Mouse (Mus musculus): ENCODE data around the gene Rab3gap1. TPM values are rescaled to one million over a fixed set of nuclear protein-coding genes. Genes with fewer than 3 reads are reported as not detected.

Rab3gap1 gene
- total and polyA plus RNA-seq, 3 experiments = 25.8 to 62.3 (median 45.5) TPM

DNA sequence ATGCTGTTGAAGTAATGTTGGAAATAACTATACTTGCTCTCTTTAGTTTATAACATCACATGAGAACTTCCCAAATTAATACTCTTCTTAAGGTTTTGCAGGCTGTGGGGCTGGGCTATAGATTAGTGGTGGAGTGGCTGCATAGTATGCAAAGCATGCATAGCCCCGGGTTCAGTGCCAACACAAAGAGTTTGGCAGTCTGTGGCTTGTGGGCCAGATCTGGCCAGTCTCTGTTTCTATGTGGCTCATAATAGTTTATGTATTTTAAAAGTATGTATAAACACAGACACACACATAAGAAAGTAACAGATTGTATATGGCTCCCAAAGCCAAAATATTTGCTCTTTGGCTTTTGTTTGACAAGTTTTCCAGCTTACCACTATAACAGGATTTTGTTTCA lies 47.2 kb downstream of the Rab3gap1 start:
- H3K79me2 ChIP-seq (ENCODE audit: control insufficient read depth, insufficient read depth, low read length, poor library complexity) = no peaks in the 10 kb centered on the region
- no peak for DNase-seq (ENCODE audit: low read depth, low spot score)
- no peak for TF ChIP-seq MEF2A (IDR thresholded peaks at IDR 0.05; ENCODE audit: extremely low read depth, insufficient replicate concordance, low read depth, low read length, poor library complexity, severe bottlenecking)
- TF ChIP-seq GABPA (IDR thresholded peaks at IDR 0.05; ENCODE audit: low read depth, low read length) = no peak
- TF ChIP-seq CHD2 (IDR thresholded peaks at IDR 0.05; ENCODE audit: low read length) = no peak
- no peak for TF ChIP-seq ZKSCAN1 (IDR thresholded peaks at IDR 0.05; ENCODE audit: low read depth, low read length)
- TF ChIP-seq ZNF384 (IDR thresholded peaks at IDR 0.05; ENCODE audit: low read depth, low read length) = no peak
- TF ChIP-seq MXI1 (IDR thresholded peaks at IDR 0.05; ENCODE audit: low read depth, low read length) = no peak
- TF ChIP-seq RAD21 (IDR thresholded peaks at IDR 0.05; ENCODE audit: low read depth, low read length) = no peak
- TF ChIP-seq JUND (IDR thresholded peaks at IDR 0.05; ENCODE audit: low read depth, low read length) = no peak
- no peak for TF ChIP-seq RCOR1 (IDR thresholded peaks at IDR 0.05; ENCODE audit: low read depth, low read length)
- no peak for TF ChIP-seq TCF12 (IDR thresholded peaks at IDR 0.05; ENCODE audit: low read depth, low read length)
- TF ChIP-seq MYC (IDR thresholded peaks at IDR 0.05; ENCODE audit: low read depth, low read length) = no peak
- TF ChIP-seq MAFK (IDR thresholded peaks at IDR 0.05; ENCODE audit: borderline replicate concordance, low read depth, low read length) = no peak
- TF ChIP-seq USF2 (IDR thresholded peaks at IDR 0.05; ENCODE audit: borderline replicate concordance in 1 of 2, insufficient read depth in 1 of 2, low read depth in 1 of 2, low read length in 2 of 2) = no peak
- TF ChIP-seq UBTF (IDR thresholded peaks at IDR 0.05; ENCODE audit: borderline replicate concordance, insufficient read depth, low read depth, low read length) = no peak
- no peak for TF ChIP-seq GATA1 (IDR thresholded peaks at IDR 0.05; ENCODE audit: low read depth, low read length)
- TF ChIP-seq CTCF (IDR thresholded peaks at IDR 0.05 in 2 of 3, conservative IDR thresholded peaks at IDR 0.05 in 1 of 3; ENCODE audit: control insufficient read depth in 1 of 3, insufficient read depth in 1 of 3, low read depth in 2 of 3, low read length in 3 of 3, poor library complexity in 1 of 3, severe bottlenecking in 1 of 3) = no peak
- TF ChIP-seq KAT2A (conservative IDR thresholded peaks at IDR 0.05; ENCODE audit: low read depth, low read length) = no peak
- TF ChIP-seq POLR2AphosphoS2 (IDR thresholded peaks at IDR 0.05; ENCODE audit: low read length) = no peak
- H3K27ac ChIP-seq (ENCODE audit: control insufficient read depth, low read depth, low read length) = no peak overlapping the region
- H3K4me1 ChIP-seq (ENCODE audit: control insufficient read depth in 1 of 2, insufficient read depth in 2 of 2, low read length in 2 of 2) = no peaks in the 10 kb centered on the region
- peaks cover 0 to 10% of the 10 kb centered on the region in 2 experiments; a peak in 2 of 4 replicates for H3K36me3 ChIP-seq (ENCODE audit: control insufficient read depth in 1 of 2, insufficient read depth in 2 of 2, low read length in 2 of 2)
- H3K4me3 ChIP-seq (ENCODE audit: control insufficient read depth in 1 of 2, insufficient read depth in 1 of 2, low read depth in 2 of 2, low read length in 2 of 2) = no peak overlapping the region
- H3K9ac ChIP-seq (ENCODE audit: control insufficient read depth, low read depth, low read length, poor library complexity, severe bottlenecking) = no peak overlapping the region
- H3K27me3 ChIP-seq (ENCODE audit: control insufficient read depth in 1 of 2, insufficient read depth in 2 of 2, low read length in 2 of 2) = no peaks in the 10 kb centered on the region
- no peaks in the 10 kb centered on the region for H3K9me3 ChIP-seq (replicated peaks; ENCODE audit: insufficient read depth, low read length)

DNA sequence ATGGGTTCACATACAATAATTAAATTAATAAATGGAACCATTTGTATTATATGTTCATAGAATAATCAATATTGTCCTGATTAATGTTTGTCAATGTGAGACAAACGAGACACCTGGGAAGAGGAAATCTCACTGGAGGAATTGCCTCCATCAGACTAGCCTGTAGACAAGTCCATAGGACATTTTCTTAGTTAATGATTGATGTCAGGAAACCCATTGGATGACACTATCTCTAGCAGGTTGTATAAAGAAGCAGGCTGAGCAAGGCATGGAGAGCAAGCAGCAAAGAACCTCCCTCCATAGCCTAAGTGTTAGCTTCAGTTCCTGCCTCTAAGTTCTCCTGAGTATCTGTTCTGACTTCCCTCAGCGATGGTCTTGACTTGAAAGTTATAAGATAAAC lies 64.8 kb downstream of the Rab3gap1 start:
- H3K27ac ChIP-seq (ENCODE audit: control insufficient read depth, low read depth, low read length) = no peak overlapping the region
- DNase-seq (ENCODE audit: low read depth, low spot score) = no peak
- no peaks in the 10 kb centered on the region for H3K4me1 ChIP-seq (ENCODE audit: control insufficient read depth in 1 of 2, insufficient read depth in 2 of 2, low read length in 2 of 2)
- no peaks in the 10 kb centered on the region for H3K79me2 ChIP-seq (ENCODE audit: control insufficient read depth, insufficient read depth, low read length, poor library complexity)
- H3K9me3 ChIP-seq (replicated peaks; ENCODE audit: insufficient read depth, low read length) = no peaks in the 10 kb centered on the region
- no peaks in the 10 kb centered on the region for H3K27me3 ChIP-seq (ENCODE audit: control insufficient read depth in 1 of 2, insufficient read depth in 2 of 2, low read length in 2 of 2)
- H3K4me3 ChIP-seq (ENCODE audit: control insufficient read depth in 1 of 2, insufficient read depth in 1 of 2, low read depth in 2 of 2, low read length in 2 of 2) = no peak overlapping the region
- TF ChIP-seq RCOR1 (IDR thresholded peaks at IDR 0.05; ENCODE audit: low read depth, low read length) = no peak
- no peak for TF ChIP-seq MYB (IDR thresholded peaks at IDR 0.05; ENCODE audit: low read depth, low read length)
- H3K36me3 ChIP-seq (ENCODE audit: control insufficient read depth in 1 of 2, insufficient read depth in 2 of 2, low read length in 2 of 2) = peaks cover 0 to 19% of the 10 kb centered on the region in 2 experiments; a peak in 2 of 4 replicates
- H3K9ac ChIP-seq (ENCODE audit: control insufficient read depth, low read depth, low read length, poor library complexity, severe bottlenecking) = no peak overlapping the region
